Mouse (Mus musculus) ZHBTc4 (cell line): ENCODE measurements at regions not wholly inside any gene's neighbourhood (a gene's known extent, or its start where the extent isn't known, plus 50 kb on each side); places are given as distances from the start of the nearest gene placed in this dataset.
"Not testable (repeated sequence)": the region's sequence is repeated elsewhere in the genome, so short reads cannot be mapped to it uniquely, and the experiment has no call there.

Source experiments
- DNase-seq: peaks from one replicate; pipeline ENCODE4 v3.0.0-alpha.2; 2011; ENCODE audit warnings: low read depth, low spot score

DNA sequence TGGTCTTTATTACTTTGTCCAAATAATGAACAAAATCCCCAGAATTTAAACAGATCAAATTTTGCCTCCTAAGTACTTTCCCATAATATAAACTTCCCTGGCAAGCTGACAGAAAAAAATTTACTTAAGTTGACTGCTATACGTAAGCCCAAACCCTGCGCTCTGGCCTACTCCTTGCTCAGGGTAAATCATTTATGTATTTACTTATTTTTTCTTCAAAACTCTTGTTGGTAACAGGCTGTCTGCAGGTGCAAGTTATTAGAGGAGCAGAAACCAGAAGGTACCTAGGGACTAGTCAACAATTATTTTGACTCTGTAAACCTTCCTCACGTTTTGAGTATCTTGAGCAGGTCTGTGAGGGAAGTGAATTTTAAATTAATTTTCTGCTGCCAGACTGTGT lies 2615.7 kb downstream of the Poteg start:
- no peak for DNase-seq

DNA sequence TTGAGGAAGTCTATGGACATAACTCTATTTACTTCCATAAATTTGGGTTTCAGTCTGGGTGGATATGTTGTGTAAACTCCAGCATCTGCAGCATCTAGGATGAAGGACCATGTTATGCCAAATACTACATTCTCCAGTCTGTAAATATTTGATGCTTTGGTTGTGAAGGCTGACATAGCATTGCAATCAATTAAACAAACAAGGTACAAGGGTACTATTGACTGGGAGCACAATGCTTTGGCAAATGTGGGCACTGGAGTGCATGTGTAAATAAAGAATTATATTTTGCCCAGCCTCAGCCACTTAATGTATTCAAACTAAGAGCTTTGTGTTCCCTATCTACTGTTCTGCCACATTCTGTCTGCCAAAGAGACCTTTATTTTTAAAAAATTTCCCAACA lies 2630.3 kb downstream of the Poteg start:
- DNase-seq: no peak

DNA sequence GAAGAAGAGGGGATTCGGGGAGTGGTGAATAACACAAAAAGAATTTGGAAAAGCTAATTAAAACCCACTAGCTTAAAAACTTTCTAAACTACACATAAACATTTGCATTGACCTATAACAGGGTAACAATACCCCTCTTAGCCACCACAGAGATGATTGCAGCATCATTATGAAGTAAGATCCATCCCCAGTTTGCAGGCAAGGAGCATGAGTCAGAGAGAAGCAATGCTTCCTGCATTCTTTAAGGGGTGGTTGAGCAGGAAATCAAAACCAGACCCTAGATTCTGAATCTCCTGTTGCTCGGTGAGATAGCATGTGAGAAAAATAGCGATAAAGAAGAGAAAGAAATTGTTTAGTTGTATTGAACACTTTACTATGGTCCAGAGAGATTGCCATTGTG lies 2680.3 kb downstream of the Poteg start:
- DNase-seq: no peak

DNA sequence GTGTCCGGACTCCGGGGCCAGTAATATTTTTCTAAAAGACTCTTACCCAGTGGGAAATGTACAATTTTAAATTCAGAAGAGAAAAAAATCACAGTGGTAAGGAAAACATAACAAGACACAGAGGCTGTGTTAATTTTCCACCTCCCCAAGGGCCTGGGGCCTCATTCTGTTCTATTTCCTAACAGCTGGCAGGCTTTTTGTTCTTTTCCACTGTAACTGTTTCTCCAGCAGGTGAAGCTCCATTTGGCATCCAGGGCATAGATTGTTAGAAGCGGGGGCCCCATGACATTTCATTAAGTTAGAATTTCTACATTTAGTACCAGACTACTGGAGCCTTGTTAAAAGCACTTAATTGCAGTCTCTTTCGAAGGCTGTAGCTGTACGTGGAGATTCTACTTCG lies 2687.5 kb downstream of the Poteg start:
- DNase-seq: no peak

DNA sequence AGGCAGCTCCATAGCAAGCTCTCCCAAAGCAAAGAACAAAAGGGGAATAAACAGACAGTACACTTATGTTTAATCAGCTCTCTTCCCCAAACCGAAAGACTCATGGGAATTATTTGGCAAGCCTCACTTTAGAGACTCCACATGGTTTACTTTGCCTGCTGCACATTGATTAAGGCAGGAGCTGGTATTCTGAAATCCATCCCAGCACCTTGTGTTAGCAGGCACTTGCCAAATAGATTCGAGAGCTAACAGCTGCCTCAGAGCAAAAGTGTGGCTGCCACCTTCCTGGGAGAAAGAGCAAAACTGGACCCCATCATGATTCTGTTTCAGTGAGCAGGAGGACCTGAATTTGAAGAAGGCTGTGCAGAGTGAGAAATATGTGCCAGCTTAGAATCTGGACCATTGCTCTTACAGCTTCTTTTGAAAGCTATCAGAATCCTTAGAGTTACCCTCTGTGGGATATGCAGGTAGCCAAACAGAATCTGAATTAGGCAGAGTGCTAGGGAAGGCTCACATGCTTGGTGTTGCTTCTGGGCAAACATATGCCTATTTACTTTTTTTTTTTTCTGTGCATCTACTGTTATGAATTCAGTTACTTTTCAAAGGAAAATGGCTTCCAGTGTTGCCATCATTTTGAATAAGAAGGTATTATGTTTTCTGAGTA lies 2703.8 kb downstream of the Poteg start:
- DNase-seq: no peak

DNA sequence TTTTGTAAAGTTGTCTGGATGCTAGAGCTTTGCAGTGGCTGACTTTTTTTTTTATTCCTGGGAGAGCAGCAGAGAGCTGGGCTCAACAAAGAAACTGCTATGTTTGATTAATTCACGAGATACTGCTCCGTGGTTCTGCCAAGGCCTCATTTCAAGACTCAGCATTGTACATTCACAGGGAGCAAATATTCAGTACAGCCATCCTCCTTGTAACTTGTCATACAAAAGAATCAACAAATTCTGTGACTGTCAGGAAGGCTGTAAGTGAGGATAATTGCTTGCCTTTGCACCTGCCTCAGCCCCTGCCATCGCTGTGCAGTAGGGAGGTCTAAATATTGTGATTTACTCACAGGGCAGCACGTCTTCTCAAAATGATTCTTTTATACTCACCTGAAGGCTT lies 2705.5 kb downstream of the Poteg start:
- no peak for DNase-seq

DNA sequence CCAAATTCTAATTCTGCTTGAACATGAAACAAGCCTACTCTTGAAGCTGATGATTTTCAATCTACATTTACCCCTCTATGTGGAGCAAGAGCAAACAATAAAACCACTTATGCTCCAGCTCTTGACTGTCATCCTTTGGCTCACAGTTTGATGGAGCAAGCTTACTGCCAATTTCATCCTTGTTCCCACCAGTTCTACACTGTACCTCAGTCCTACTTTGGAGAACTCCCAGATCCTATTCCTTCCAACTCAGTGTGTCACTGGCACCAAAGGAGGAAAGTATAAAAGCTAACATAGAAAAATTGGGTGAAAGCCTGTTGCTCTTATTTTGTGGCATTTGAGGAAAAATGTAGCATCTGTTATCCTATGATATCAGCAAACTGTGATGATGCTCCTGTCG lies 2724.4 kb downstream of the Poteg start:
- DNase-seq: no peak

DNA sequence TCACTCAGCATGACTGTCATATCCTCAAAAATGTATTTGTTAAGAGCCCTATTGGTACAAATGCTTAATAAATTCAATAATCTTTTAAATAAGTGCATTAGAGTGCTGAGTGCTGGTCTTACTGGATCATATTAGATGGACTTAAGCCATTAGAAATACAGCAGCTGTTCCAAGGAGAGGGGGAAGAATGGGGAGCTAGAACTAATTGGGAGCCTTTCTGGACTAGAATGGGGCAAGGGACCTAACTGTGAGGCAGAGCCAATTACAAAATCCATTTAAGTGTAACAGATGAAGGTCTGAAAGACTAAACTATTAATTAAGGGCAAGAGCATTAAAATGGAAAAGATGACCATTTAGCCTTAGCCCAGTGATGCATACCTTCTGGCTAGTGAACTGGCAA lies 2755.3 kb downstream of the Poteg start:
- DNase-seq: not testable (repeated sequence)

DNA sequence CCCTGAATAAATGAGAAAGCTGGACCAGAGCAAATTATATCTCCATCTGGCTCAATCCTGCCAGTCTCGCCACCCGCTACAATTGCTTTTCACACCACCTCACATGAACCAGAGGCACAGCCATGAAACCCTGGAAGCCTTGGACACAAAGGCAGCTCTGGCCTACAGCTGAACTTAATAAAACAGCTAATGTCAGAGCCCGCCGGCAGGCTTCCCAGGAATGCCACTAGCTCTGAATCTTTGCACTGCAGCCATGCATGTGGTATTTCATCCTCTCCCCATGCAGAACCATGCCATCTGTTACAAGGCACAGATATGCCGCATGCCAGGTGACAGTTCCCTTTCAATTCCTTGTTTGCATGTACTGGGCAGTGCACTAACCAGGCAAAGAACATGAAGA lies 2779.9 kb downstream of the Poteg start:
- no peak for DNase-seq

DNA sequence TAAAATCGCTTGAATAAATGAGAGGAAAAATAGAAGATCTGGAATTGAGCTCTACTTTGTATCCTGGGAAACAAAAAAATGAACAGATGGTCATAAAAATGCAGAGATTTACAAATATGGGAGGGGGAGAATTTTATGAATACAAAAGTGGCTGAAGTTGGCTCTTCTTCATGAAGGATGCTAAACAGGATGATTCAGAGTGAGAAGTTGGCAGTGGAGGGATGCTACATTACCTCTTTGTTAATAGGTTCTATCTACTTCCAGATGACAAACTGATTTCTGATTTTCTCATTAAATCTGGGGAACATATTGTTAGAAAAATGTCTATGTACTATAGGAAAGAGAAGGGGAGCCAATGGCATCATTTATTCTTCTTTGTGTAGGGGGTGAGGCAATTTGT lies 2785.8 kb downstream of the Poteg start:
- no peak for DNase-seq

DNA sequence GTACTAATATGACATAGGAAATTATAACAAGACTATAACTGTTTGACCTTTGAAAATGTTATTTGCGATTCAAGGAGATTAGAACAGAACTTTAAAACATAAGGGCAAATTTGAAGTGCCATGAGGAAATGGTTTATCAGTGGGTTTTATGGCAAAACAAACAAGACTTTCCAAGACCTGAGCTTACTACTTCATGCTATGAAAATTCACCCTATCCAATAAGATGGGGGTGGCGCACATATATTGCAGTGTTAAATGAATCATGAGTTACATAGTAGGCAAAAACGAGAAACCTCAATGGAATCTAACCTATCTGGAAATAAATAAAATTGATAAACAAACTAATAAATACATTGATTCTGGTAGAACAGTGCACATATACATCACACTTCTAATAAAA lies 2804.3 kb downstream of the Poteg start:
- DNase-seq: no peak

DNA sequence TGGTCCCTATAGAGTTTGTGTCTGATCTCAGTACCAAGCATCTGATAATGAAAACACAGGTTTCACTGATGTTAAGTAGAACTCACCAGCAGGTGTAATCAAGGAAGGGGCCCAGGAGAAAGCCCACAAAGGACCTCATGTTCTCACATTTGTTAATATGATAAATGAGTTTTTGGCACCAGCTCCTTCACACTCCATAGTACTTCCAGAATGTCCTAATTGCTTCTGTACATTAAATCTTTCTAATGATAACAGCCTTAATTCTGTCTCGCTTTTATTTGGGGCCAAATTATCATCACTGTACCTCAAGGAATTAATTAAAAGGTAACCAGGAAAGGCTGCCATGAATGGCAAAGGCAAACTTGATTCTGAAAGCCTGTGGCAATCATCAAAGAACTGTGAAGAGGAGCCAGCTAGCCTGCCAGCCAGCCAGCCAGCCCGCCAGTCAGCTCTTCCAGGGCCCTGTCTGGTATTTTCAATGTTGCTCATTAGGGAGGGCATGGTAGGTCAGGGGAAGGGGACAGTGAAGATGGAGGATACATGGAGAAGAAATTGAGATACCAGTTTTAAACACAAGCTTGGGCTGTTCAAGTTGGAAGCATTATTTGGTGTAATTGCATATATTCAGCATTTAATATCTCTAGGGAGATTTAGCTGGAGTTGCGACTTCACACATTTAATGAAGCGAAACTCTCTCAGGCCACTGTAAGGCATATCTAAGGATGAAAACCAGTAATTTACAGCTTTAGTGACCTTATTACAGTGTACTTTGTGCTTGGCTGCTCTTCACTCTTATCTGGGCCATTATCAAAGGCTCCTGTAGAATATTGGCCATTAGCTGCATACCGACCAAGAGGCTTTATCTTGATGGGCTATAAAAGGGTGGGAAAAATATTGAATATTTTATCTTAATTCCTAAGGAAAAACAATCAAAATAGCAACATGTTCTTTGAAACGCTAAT lies 2822.8 kb downstream of the Poteg start:
- DNase-seq: no peak

DNA sequence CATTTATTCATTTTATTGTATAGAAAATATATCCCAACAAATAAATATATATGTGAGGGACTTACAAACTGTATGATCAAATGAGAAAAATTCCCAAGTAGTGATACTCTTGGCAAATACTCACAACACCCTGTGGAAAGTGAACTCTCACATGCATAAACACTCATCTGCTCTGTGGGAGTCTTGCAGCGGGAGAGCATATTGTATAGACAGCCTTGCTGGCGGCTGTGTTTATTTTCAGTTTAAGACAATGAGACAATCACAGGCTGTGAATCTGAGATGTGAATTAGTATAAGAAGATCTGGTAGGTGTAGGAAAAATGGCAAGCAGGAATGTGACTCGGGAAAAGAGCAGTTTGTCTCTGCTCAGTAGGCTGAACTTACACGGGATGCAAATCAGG lies 2841.7 kb downstream of the Poteg start:
- no peak for DNase-seq

DNA sequence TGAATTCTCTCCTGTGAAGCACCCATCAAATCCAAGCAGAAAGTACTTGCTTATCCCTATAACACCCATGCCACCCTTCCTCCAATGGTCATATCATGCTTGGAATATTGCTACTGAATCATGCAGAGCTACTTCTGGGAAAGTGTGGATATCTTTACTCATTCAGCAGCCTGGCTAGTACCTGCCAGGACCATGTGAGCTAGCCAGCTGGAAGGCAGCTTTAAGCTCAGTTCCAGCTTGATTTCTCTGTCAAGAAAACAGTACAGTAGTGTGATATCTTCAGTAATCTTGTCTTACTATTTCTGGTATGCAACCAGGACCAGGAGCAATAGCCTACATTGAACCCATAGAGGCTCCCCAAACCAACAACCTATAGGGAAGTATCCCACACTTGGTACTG lies 2883.7 kb downstream of the Poteg start:
- DNase-seq: no peak

DNA sequence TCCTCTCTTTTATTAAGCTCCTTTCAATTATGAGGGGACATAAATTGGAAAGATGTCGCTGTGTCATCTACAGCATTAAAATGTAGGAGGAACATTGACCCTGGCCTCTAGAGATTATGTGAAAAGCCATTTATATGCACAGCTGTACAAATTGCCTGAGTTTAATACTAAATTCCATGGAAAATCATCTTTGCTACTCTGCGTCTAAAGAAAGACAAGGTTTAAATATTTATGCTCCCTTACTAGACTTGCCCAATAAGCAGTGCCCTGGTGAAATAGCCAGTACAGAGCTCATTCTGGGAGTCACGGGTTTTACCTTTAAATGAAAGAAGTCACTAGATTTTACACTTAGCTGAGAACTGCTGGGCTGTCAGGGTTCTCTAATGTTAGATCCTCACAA lies 2885.9 kb downstream of the Poteg start:
- no peak for DNase-seq

DNA sequence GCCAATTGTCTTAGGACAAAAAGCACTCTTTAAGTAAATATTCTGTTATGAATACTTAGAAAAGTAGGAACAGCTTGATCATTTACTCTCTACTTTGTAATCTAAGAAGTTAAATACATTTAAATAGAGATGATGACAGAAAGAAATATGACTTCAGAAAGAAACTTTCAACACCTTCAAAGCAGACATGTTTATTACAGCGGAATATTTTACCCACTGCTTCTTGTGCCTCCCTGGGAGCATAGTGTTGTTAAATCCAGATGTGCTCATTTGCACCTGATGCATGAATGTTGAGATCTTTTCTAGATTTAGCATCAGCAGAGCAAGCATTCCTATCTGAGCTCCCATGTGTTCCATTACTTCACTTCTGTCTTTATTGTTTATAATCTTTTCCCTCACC lies 2912.0 kb downstream of the Poteg start:
- no peak for DNase-seq

DNA sequence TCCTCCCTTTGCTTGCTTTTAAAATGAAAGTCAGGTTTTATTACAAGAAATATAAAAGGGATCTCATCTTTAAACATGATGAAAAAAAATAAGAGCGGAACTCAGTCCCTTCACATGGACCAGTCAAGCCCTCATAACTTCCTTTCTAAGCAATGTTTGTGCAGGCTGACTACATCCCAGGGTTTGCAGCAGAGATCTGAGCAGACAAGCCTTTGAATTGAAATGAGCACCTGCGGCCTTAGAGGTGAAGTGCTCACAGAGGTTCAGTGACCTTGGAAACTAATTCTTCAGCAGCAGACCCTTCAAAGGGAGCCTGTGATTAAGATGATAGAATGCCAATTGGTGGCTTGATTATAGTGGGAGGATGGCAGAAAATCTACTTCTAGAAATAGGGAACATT lies 2918.3 kb downstream of the Poteg start:
- no peak for DNase-seq

DNA sequence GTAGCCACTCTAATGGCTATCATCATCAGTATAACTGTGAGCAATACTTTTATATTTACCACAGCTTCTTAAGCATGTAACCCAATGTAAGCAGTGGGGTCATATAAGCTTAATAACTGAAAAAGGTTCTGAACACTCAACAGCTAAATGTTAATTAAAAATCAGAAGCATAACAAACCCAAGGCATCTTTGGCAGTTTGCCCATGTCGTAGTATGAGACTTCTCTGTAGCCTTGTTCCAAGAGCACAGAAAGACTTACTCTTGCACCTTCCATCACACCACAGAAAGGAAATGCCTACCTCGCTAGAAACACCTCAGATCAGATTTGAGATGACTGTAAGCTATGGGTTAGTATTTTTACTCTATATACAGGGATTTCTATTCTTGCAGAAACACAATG lies 2944.5 kb downstream of the Poteg start:
- DNase-seq: no peak

DNA sequence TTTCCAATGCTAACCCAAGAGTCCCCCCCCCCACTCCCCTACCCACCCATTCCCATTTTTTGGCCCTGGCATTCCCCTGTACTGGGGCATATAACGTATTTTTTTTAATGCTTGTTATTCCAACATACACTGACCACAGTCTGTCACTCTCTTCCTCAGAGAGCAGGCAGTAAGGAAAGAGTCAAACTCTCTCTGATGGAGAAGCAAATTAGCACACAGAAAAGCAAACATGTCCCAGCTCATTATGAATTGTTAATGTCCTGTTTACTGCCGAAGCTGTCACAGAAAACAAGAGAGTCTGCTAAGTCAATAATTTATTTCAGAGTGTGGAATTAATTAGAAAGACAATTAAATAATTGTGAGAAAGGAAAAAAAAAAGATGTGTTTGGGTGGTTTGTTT lies 2989.1 kb upstream of the 5930422O12Rik start:
- no peak for DNase-seq

DNA sequence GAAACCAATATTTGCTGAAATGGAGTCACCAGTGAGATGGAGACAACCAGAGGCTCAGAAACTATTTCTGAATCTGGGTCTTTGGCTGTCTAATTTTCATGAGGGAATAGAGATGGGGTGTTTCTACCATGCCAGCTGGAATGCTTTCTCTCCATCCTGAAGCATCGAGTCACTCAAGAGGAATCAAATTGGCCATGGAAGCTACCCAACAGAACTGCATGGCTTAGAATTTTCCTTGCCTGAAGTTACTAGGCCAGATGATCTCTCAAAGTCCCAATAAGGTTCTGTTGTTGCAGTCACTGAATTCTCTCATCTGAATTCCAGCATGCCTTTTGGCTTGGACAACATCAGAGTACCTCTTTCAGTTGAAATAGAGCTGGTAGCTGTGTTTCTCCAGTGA lies 2986.7 kb upstream of the 5930422O12Rik start:
- DNase-seq: no peak

DNA sequence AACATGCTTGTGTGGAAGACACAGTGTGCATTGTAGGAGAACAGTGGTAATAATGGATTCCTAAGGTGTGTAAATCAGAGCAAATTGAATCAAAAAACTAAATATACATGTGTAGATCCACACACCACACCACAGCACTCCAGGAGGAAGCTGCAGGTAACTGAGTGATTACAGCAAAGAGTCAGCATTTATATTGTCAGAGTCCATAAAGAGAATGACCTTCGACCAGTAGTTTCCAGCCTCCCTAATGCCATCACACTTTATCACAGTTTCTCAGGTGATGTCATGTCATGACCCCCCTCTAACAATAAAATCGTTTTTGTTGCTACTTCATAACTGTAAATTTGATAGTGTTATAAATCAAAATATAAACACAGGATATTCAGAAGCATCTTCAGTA lies 2984.6 kb upstream of the 5930422O12Rik start:
- DNase-seq: no peak

DNA sequence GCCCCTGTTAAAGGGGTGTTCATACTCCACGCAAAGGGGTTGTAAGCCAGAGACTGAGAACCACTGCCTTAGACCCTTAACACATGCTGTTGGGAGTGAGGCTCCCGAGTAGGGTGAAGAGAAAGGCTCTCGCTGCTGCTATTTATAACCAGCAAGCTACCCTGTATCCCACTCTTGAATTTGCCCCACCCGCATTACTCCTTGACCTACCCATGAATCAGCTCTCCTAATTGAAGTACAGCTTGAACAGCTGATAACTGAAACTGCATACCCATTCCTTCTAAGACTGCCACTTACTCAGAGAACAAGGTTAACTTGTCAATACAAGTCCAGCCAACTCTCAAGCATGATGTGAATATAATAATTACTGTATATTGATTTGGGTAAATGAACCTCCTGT lies 2984.2 kb upstream of the 5930422O12Rik start:
- no peak for DNase-seq

DNA sequence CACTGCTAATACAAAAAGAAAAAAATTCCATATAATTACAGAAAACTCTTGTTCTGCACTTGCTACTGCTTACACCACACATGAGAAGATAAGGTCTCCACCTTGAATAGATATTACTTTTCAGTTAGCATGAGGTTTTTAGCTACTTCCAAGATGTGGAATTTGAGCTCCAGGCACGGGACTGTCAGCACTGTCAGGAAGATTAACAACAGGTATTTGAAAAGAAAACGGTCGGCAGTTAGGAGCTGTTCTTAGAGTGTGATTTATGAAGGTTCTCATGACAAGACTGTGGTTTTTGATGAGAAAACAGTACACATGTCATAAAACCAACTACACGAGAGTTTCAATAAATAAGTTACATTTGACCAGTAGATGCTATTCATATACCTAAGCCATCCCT lies 2970.4 kb upstream of the 5930422O12Rik start:
- DNase-seq: no peak
